Mouse (Mus musculus) ES-Bruce4 (cell line): ENCODE data around the gene Cyp19a1.

Experiments used
- CTCF ChIP-seq: IDR thresholded peaks from one replicate; pipeline ENCODE4 v1.8.1; 2011; ENCODE audit warnings: low read depth, low read length
- EP300 ChIP-seq: IDR thresholded peaks from 2 replicates; pipeline ENCODE4 v1.6.1; 2011; ENCODE audit warnings: low read depth, low read length; ENCODE audit not compliant: insufficient read depth
- POLR2A ChIP-seq: IDR thresholded peaks from one replicate; pipeline ENCODE4 v1.8.1; 2011; ENCODE audit warnings: low read length; ENCODE audit not compliant: insufficient read depth

DNA sequence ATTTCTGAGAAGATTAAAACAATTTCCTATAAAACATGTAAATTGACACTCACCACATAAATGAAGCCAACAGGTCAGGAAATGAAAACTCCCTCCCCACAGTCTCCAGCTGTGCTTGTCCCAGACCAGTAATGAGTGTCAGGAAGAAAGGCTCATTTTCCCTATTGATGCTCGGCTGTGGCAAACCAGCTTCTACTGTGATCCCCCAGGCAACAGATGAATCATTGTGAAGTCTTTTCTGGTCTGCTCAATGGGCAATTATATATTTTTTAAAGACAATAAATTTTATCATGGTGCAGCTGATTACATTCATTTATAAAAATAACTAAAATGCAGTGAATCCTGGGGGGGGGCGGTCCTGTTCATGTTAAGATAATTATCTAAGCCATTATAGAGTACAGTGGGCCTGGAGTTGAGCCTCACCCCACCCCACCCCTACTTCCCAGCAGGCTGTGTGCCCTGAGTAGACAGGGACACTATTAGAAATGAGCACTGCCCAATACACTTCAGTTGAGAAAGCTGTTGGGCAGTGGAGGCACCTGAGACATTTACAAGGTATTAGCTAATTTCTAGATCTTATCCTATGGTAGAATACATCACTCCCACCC lies 40.9 kb upstream of the Cyp19a1 start:
- TF ChIP-seq EP300, result no peak
- TF ChIP-seq CTCF, result no peak
- no peak for TF ChIP-seq POLR2A
